Comparison of ENCODE assay signal across 12 mouse cellular contexts in the genomic region with DNA sequence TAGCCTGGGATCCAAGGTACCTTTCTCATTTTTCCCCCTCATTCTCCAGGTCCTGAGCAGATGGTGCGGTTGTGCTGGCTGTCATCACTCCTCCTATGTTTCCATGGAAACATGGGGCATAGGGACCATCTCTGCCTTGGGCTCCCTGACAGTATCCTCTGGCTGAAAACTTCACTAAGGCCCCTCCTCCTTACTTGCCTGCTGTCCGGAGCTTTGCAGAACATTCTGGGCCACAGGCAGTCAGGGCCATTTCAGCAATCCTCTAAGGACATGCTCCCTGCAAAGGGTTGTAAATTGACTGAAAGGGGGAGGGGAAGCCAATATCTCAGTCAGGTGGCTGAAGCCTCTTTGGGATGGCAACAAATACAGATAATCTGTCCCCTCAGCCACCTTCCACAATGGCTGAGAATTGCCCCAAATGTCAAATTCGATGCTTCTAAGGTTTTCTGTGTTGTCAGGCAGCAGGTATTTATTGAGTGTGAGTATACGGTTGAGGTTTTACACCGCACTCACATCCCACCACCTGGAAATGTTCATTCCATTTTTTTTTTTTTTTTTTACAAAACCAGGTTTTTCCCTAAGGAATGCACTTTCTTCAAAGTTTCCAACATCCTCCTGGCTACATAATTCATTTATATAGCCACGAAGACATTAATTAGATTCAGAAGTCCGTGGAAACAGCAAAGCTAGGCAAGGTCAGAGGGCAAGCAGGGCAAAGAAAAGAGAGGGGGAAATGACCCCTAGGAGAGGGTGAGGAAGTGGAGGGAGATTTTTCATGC. TPM values are rescaled to one million over a fixed set of nuclear protein-coding genes. Genes with fewer than 3 reads are reported as not detected.
A peak's percentile ranks its signal among the peaks of the same experiment; 100 is the strongest.
DNase-seq lines count a peak whose midpoint lies in the region; ATAC-seq and TF ChIP-seq lines count a peak whose summit lies in the region.
"Had no signal": no experiment of that assay in that cellular context is flagged by ENCODE, and none has a peak within 500 bp of the region (broad histone marks: within the 10 kb centered on the region; RNA-seq: fewer than 3 reads in every experiment).

No protein-coding gene starts in this region.

- H3K9me3 ChIP-seq in hindbrain, embryonic 13.5 days: no peaks in the 10 kb centered on the region
- H3K9me3 ChIP-seq in hindbrain, embryonic 12.5 days (replicated peaks): no peaks in the 10 kb centered on the region
- H3K9me3 ChIP-seq in forebrain, embryonic 13.5 days (replicated peaks): no peaks in the 10 kb centered on the region
- no peaks in the 10 kb centered on the region for H3K9me3 ChIP-seq in limb, embryonic 12.5 days
- no peaks in the 10 kb centered on the region for H3K9me3 ChIP-seq in liver, postnatal 0 days (ENCODE audit: low read length)

- no peaks in the 10 kb centered on the region for H3K27me3 ChIP-seq in hindbrain, embryonic 13.5 days
- no peaks in the 10 kb centered on the region for H3K27me3 ChIP-seq in hindbrain, embryonic 12.5 days
- H3K27me3 ChIP-seq in forebrain, embryonic 13.5 days: no peaks in the 10 kb centered on the region
- peaks cover 28% of the 10 kb centered on the region for H3K27me3 ChIP-seq in limb, embryonic 12.5 days
- peaks cover 37% of the 10 kb centered on the region for H3K27me3 ChIP-seq in liver, postnatal 0 days (ENCODE audit: insufficient read depth, low read length)

- peak; percentile 83 for DNase-seq in brain, embryonic 14.5 days (ENCODE audit: low read depth)
- DNase-seq in urinary bladder, adult 2 months (ENCODE audit: low spot score): no peak
- DNase-seq in liver, postnatal 0 days: no peak
- DNase-seq in layer of hippocampus, postnatal 14 days (ENCODE audit: low spot score in 2 of 2): no peak
- DNase-seq: heart, adult 2 months; heart, postnatal 36 days; lung, embryonic 14.5 days; thymus, adult 2 months had no signal

- H3K36me3 ChIP-seq in hindbrain, embryonic 13.5 days: no peaks in the 10 kb centered on the region
- H3K36me3 ChIP-seq in hindbrain, embryonic 12.5 days: no peaks in the 10 kb centered on the region
- no peaks in the 10 kb centered on the region for H3K36me3 ChIP-seq in forebrain, embryonic 13.5 days (ENCODE audit: poor library complexity, severe bottlenecking)
- no peaks in the 10 kb centered on the region for H3K36me3 ChIP-seq in limb, embryonic 12.5 days
- H3K36me3 ChIP-seq in liver, postnatal 0 days (replicated peaks; ENCODE audit: insufficient read depth, low read length): no peaks in the 10 kb centered on the region

- H3K4me1 ChIP-seq in hindbrain, embryonic 13.5 days (replicated peaks): peaks cover 41% of the 10 kb centered on the region
- H3K4me1 ChIP-seq in hindbrain, embryonic 12.5 days: peaks cover 43% of the 10 kb centered on the region
- peaks cover 42% of the 10 kb centered on the region for H3K4me1 ChIP-seq in forebrain, embryonic 13.5 days
- H3K4me1 ChIP-seq in limb, embryonic 12.5 days (replicated peaks): peaks cover 74% of the 10 kb centered on the region
- peaks cover 2% of the 10 kb centered on the region; the same call in 1 of the 2 replicates for H3K4me1 ChIP-seq in liver, postnatal 0 days (ENCODE audit: insufficient read depth)

- TF ChIP-seq EP300 in liver, postnatal 0 days (IDR thresholded peaks at IDR 0.05; ENCODE audit: low read depth): no peak

- no peak for TF ChIP-seq CTCF in brain, embryonic 14.5 days (IDR thresholded peaks at IDR 0.05; ENCODE audit: borderline replicate concordance, extremely low read depth, insufficient read depth, insufficient read length)
- TF ChIP-seq CTCF in liver, postnatal 0 days (IDR thresholded peaks at IDR 0.05; ENCODE audit: low read depth): no peak

- H3K9ac ChIP-seq in hindbrain, embryonic 13.5 days: no peak overlapping the region
- H3K9ac ChIP-seq in hindbrain, embryonic 12.5 days: no peak overlapping the region
- no peak overlapping the region for H3K9ac ChIP-seq in forebrain, embryonic 13.5 days
- H3K9ac ChIP-seq in limb, embryonic 12.5 days (replicated peaks): no peak overlapping the region
- H3K9ac ChIP-seq in liver, postnatal 0 days (replicated peaks): no peak overlapping the region
- H3K9ac ChIP-seq: lung, embryonic 14.5 days had no signal

- H3K27ac ChIP-seq in hindbrain, embryonic 13.5 days: 0 out of 2 replicates have a peak overlapping the region, but pooled peaks have one; percentile 4
- H3K27ac ChIP-seq in hindbrain, embryonic 12.5 days: no peak overlapping the region
- H3K27ac ChIP-seq in forebrain, embryonic 13.5 days: peak overlapping the region; percentile 74
- H3K27ac ChIP-seq in limb, embryonic 12.5 days: 0 out of 2 replicates have a peak overlapping the region, but pooled peaks have one; percentile 53
- no peak overlapping the region for H3K27ac ChIP-seq in liver, postnatal 0 days (ENCODE audit: low read depth)
- H3K27ac ChIP-seq: heart, adult 2 months had no signal

- H3K4me2 ChIP-seq in hindbrain, embryonic 13.5 days: no peak overlapping the region
- H3K4me2 ChIP-seq in hindbrain, embryonic 12.5 days (replicated peaks): no peak overlapping the region
- no peak overlapping the region for H3K4me2 ChIP-seq in forebrain, embryonic 13.5 days
- no peak overlapping the region; the same call in 1 of the 2 replicates for H3K4me2 ChIP-seq in limb, embryonic 12.5 days
- no peak overlapping the region for H3K4me2 ChIP-seq in liver, postnatal 0 days (ENCODE audit: low read depth, low read length)
- H3K4me2 ChIP-seq: lung, embryonic 14.5 days had no signal

- no peak overlapping the region for H3K4me3 ChIP-seq in hindbrain, embryonic 13.5 days
- no peak overlapping the region for H3K4me3 ChIP-seq in hindbrain, embryonic 12.5 days
- H3K4me3 ChIP-seq in forebrain, embryonic 13.5 days: no peak overlapping the region
- H3K4me3 ChIP-seq in limb, embryonic 12.5 days (replicated peaks): no peak overlapping the region
- no peak overlapping the region for H3K4me3 ChIP-seq in liver, postnatal 0 days (ENCODE audit: low read depth, low read length)
- H3K4me3 ChIP-seq: heart, adult 2 months had no signal

- no peak for ATAC-seq in hindbrain, embryonic 13.5 days (ENCODE audit: low FRiP score)
- no peak for ATAC-seq in hindbrain, embryonic 12.5 days (ENCODE audit: low FRiP score)
- ATAC-seq in forebrain, embryonic 13.5 days: no peak
- ATAC-seq in limb, embryonic 12.5 days (ENCODE audit: insufficient number of reproducible peaks, insufficient read depth, low FRiP score, low TSS enrichment, low read depth): no peak
- no peak for ATAC-seq in liver, postnatal 0 days

- TF ChIP-seq POLR2A in brain, embryonic 14.5 days (IDR thresholded peaks at IDR 0.05; ENCODE audit: borderline replicate concordance, extremely low read depth, insufficient read depth, insufficient read length, poor library complexity, severe bottlenecking): no peak

- 23% methylated on average over 7 of the region's 7 CpGs for WGBS in hindbrain, embryonic 13.5 days
- 20% methylated on average over 7 of the region's 7 CpGs for WGBS in hindbrain, embryonic 12.5 days
- 34% methylated on average over 7 of the region's 7 CpGs for WGBS in forebrain, embryonic 13.5 days
- 3% methylated on average over 7 of the region's 7 CpGs for WGBS in limb, embryonic 12.5 days
- 54% methylated on average over 7 of the region's 7 CpGs for WGBS in liver, postnatal 0 days (ENCODE audit: insufficient replicate concordance)

RNA-seq across cellular contexts. Expression of a gene that starts 33.1 kb away (rescaled TPM):
- polyA plus RNA-seq in hindbrain, embryonic 13.5 days (2015; fragmentation: Nextera tagmentation; extraction: Ambion mirVana): 15.1 and 19.0 TPM in 2 replicates
- polyA plus RNA-seq in hindbrain, embryonic 12.5 days (2016; fragmentation: Nextera tagmentation; extraction: Ambion mirVana): 45.1 and 45.2 TPM in 2 replicates
- polyA plus RNA-seq in brain, embryonic 14.5 days (2012; rRNA removed): 34.0 and 52.5 TPM in 2 replicates
- 9.3 and 10.6 TPM in 2 replicates for polyA plus RNA-seq in forebrain, embryonic 13.5 days (2015; fragmentation: Nextera tagmentation; extraction: Ambion mirVana)
- 39.9 and 48.5 TPM in 2 replicates for polyA plus RNA-seq in limb, embryonic 12.5 days (2016; fragmentation: Nextera tagmentation; extraction: Ambion mirVana)
- polyA plus RNA-seq in urinary bladder, adult 2 months (2012; rRNA removed): 2.3 and 3.6 TPM in 2 replicates
- polyA plus RNA-seq in liver, postnatal 0 days (2015; fragmentation: Nextera tagmentation; extraction: Ambion mirVana): 0.81 and 1.1 TPM in 2 replicates
- total RNA-seq in layer of hippocampus, postnatal 14 days (2021): 10 to 100 TPM; 91.4 to 99.9 TPM

Comparison
In these comparisons a context has a peak if more than half of its experiments do, and no peak if none do; other contexts are left out.
1. H3K27ac ChIP-seq: peak in hindbrain, embryonic 13.5 days (single experiment), forebrain, embryonic 13.5 days (single experiment) and limb, embryonic 12.5 days (single experiment); none in hindbrain, embryonic 12.5 days (single experiment) and liver, postnatal 0 days (single experiment).